Mouse (Mus musculus) liver, embryonic 15.5 days (tissue): ENCODE measurements around the gene Selenow. TPM values are rescaled to one million over a fixed set of nuclear protein-coding genes. Genes with fewer than 3 reads are reported as not detected.

Experiments used
- ATAC-seq: fragments of 200-750 bp; cut with Nextera tagmentation; 2 replicates; pipeline ENCODE4 v1.8.0; 2017; ENCODE audit warnings: moderate number of reproducible peaks, mild to moderate bottlenecking, moderate library complexity; ENCODE audit not compliant: insufficient read depth
- H3K27ac ChIP-seq: fragments of 300-500 bp; sonication (generic); replicated peaks from 2 replicates; pipeline ENCODE4 v1.5.1; 2015; ENCODE audit warnings: mild to moderate bottlenecking, inconsistent platforms
- H3K27me3 ChIP-seq: fragments of 300-500 bp; sonication (generic); 2 replicates; pipeline ENCODE4 v1.6.1; 2015; ENCODE audit warnings: mild to moderate bottlenecking, inconsistent platforms
- H3K36me3 ChIP-seq: fragments of 300-500 bp; sonication (generic); replicated peaks from 2 replicates; pipeline ENCODE4 v1.6.1; 2015; ENCODE audit warnings: moderate library complexity, mild to moderate bottlenecking, inconsistent platforms
- H3K4me1 ChIP-seq: fragments of 300-500 bp; sonication (generic); replicated peaks from 2 replicates; pipeline ENCODE4 v1.6.1; 2015; ENCODE audit warnings: inconsistent platforms
- H3K4me2 ChIP-seq: fragments of 300-500 bp; sonication (generic); 2 replicates; pipeline ENCODE4 v1.6.1; 2015; ENCODE audit warnings: moderate library complexity, mild to moderate bottlenecking, inconsistent platforms
- H3K4me3 ChIP-seq: fragments of 300-500 bp; sonication (generic); replicated peaks from 2 replicates; pipeline ENCODE4 v1.5.1; 2015; ENCODE audit warnings: mild to moderate bottlenecking, inconsistent platforms
- H3K9ac ChIP-seq: fragments of 300-500 bp; sonication (generic); 2 replicates; pipeline ENCODE4 v1.6.1; 2015; ENCODE audit warnings: moderate library complexity, mild to moderate bottlenecking, inconsistent platforms
- H3K9me3 ChIP-seq: fragments of 300-500 bp; sonication (generic); replicated peaks from 2 replicates; pipeline ENCODE4 v1.6.1; 2016; ENCODE audit warnings: inconsistent platforms
- WGBS: fragments of 180-500 bp; shearing (Covaris S2); methylation state at CpG from one replicate; pipeline ENCODE4 v1.1.7; 2015; ENCODE audit warnings: mixed read lengths; ENCODE audit not compliant: insufficient replicate concordance; 5-methylcytosine and 5-hydroxymethylcytosine counted together
- polyA plus RNA-seq: library from polyadenylated mRNA; unstranded; fragments of >200 nt; fragmentation: Nextera tagmentation; extraction: Ambion mirVana; gene quantifications from 2 replicates; pipeline ENCODE4 v1.2.1, GENCODE M21; 2015

Selenow gene
- polyA plus RNA-seq, 1 experiment from 2014 or later, result 279 TPM

- Histone ChIP-seq H3K27me3 (peaks cover 9% of the 10 kb centered on the region; the same call in 1 of the 2 replicates), H3K9ac (peak within 1 kb of the TSS; percentile 79), H3K9me3 (no peaks in the 10 kb centered on the region), H3K4me2 (peak within 1 kb of the TSS; percentile 77), H3K4me3 (peak within 1 kb of the TSS; percentile 81), H3K4me1 (peaks cover 67% of the 10 kb centered on the region), H3K27ac (peak within 1 kb of the TSS; percentile 95), H3K36me3 (peaks cover 37% of the 10 kb centered on the region)
- ATAC-seq, result peak; percentile 86
- 2% methylated on average over 59 of the region's 59 CpGs for WGBS
Observed at GRCm38 (mm10) chr7:15945721-15946536, 23.7 kb upstream of the Selenow start, which contains the start of gene Nop53. Gene Nop53, minus strand, starts transcription at chr7:15946074.

GRCm38 (mm10) chr7:15945211-15945610 is 23.0 kb upstream of the Selenow start:
- no peak for ATAC-seq
- Histone ChIP-seq H3K36me3 (peaks cover 45% of the 10 kb centered on the region), H3K27me3 (0 out of 2 replicates have a peak, but pooled peaks cover 4% of the 10 kb centered on the region), H3K4me3 (peak overlapping the region; percentile 81), H3K4me1 (peaks cover 60% of the 10 kb centered on the region), H3K9ac (peak overlapping the region; percentile 79), H3K27ac (peak overlapping the region; percentile 95; the same call in 1 of the 2 replicates), H3K4me2 (peak overlapping the region; percentile 77), H3K9me3 (no peaks in the 10 kb centered on the region)
- 1% methylated on average over 8 of the region's 8 CpGs for WGBS

GRCm38 (mm10) chr7:15944311-15944710 is 22.1 kb upstream of the Selenow start:
- H3K9ac ChIP-seq, result no peak overlapping the region
- 92% methylated on average over 1 of the region's 1 CpGs for WGBS
- peaks cover 52% of the 10 kb centered on the region for H3K4me1 ChIP-seq
- peak overlapping the region; percentile 77 for H3K4me2 ChIP-seq
- H3K9me3 ChIP-seq, result no peaks in the 10 kb centered on the region
- H3K36me3 ChIP-seq, result peaks cover 54% of the 10 kb centered on the region
- H3K27ac ChIP-seq, result no peak overlapping the region
- H3K4me3 ChIP-seq, result no peak overlapping the region
- no peaks in the 10 kb centered on the region for H3K27me3 ChIP-seq
- ATAC-seq, result no peak

GRCm38 (mm10) chr7:15938621-15939020 is 16.4 kb upstream of the Selenow start:
- no peak for ATAC-seq
- 78% methylated on average over 3 of the region's 3 CpGs for WGBS
- Histone ChIP-seq H3K36me3 (peaks cover 75% of the 10 kb centered on the region), H3K9me3 (no peaks in the 10 kb centered on the region), H3K4me1 (peaks cover 6% of the 10 kb centered on the region; the same call in 1 of the 2 replicates), H3K4me3 (no peak overlapping the region), H3K27me3 (no peaks in the 10 kb centered on the region), H3K27ac (no peak overlapping the region), H3K4me2 (no peak overlapping the region), H3K9ac (no peak overlapping the region)

- Histone ChIP-seq H3K4me3 (no peak overlapping the region), H3K27me3 (no peaks in the 10 kb centered on the region; the same call in 1 of the 2 replicates), H3K9ac (no peak overlapping the region), H3K4me2 (no peak overlapping the region), H3K36me3 (peaks cover 64% of the 10 kb centered on the region), H3K9me3 (no peaks in the 10 kb centered on the region), H3K4me1 (no peaks in the 10 kb centered on the region), H3K27ac (no peak overlapping the region)
- 58% methylated on average over 5 of the region's 5 CpGs for WGBS
- ATAC-seq, result no peak
Observed at GRCm38 (mm10) chr7:15937491-15937890, 15.3 kb upstream of the Selenow start.

- Histone ChIP-seq H3K4me3 (no peak overlapping the region), H3K9ac (no peak overlapping the region), H3K9me3 (no peaks in the 10 kb centered on the region), H3K4me2 (no peak overlapping the region), H3K36me3 (peaks cover 26% of the 10 kb centered on the region), H3K27me3 (no peaks in the 10 kb centered on the region; the same call in none of the 2 replicates), H3K4me1 (peaks cover 5% of the 10 kb centered on the region), H3K27ac (no peak overlapping the region)
- 22% methylated on average over 16 of the region's 16 CpGs for WGBS
- no peak for ATAC-seq
Observed at GRCm38 (mm10) chr7:15933437-15934359, 11.5 kb upstream of the Selenow start.

GRCm38 (mm10) chr7:15931635-15932034 is 9.4 kb upstream of the Selenow start:
- Histone ChIP-seq H3K36me3 (peaks cover 6% of the 10 kb centered on the region), H3K4me3 (no peak overlapping the region), H3K9ac (no peak overlapping the region), H3K9me3 (no peaks in the 10 kb centered on the region), H3K27ac (no peak overlapping the region), H3K4me2 (no peak overlapping the region), H3K4me1 (peaks cover 5% of the 10 kb centered on the region), H3K27me3 (no peaks in the 10 kb centered on the region; the same call in none of the 2 replicates)
- 47% methylated on average over 3 of the region's 3 CpGs for WGBS
- no peak for ATAC-seq

- H3K4me3 ChIP-seq, result no peak overlapping the region
- WGBS, result 36% methylated on average over 2 of the region's 2 CpGs
- no peak overlapping the region for H3K4me2 ChIP-seq
- no peaks in the 10 kb centered on the region; the same call in none of the 2 replicates for H3K27me3 ChIP-seq
- H3K36me3 ChIP-seq, result no peaks in the 10 kb centered on the region
- no peak overlapping the region for H3K9ac ChIP-seq
- no peak for ATAC-seq
- no peak overlapping the region for H3K27ac ChIP-seq
- H3K9me3 ChIP-seq, result no peaks in the 10 kb centered on the region
- peaks cover 5% of the 10 kb centered on the region for H3K4me1 ChIP-seq
Observed at GRCm38 (mm10) chr7:15930543-15930942, 8.3 kb upstream of the Selenow start.

- ATAC-seq, result peak; percentile 78
- Histone ChIP-seq H3K9ac (no peak overlapping the region), H3K27ac (no peak overlapping the region), H3K4me2 (no peak overlapping the region; the same call in 1 of the 2 replicates), H3K36me3 (no peaks in the 10 kb centered on the region), H3K27me3 (no peaks in the 10 kb centered on the region; the same call in none of the 2 replicates), H3K9me3 (no peaks in the 10 kb centered on the region), H3K4me1 (peaks cover 5% of the 10 kb centered on the region), H3K4me3 (no peak overlapping the region)
- 27% methylated on average over 4 of the region's 4 CpGs for WGBS
Observed at GRCm38 (mm10) chr7:15929910-15930309, 7.7 kb upstream of the Selenow start.

GRCm38 (mm10) chr7:15921796-15922195 is 406 bp downstream of the Selenow start:
- Histone ChIP-seq H3K4me3 (peak overlapping the region; percentile 82), H3K9me3 (no peaks in the 10 kb centered on the region), H3K4me2 (peak overlapping the region; percentile 89)

More at GRCm38 (mm10) chr7:15921796-15922195, 406 bp downstream of the Selenow start:
- WGBS, result under 1% methylated on average over 10 of the region's 10 CpGs
- ATAC-seq, result peak; percentile 46
- Histone ChIP-seq H3K9ac (peak overlapping the region; percentile 81), H3K27ac (peak overlapping the region; percentile 84), H3K36me3 (peaks cover 31% of the 10 kb centered on the region), H3K4me1 (peaks cover 47% of the 10 kb centered on the region), H3K27me3 (no peaks in the 10 kb centered on the region)
